Mouse (Mus musculus): Measurements from ENCODE around the gene Lama1. TPM values are rescaled to one million over a fixed set of nuclear protein-coding genes. Genes with fewer than 3 reads are reported as not detected.

Lama1 gene
- polyA plus RNA-seq, 1 experiment from 2014 or later, result 20.1 TPM

GRCm38 (mm10) chr17:67681084-67681483, 16.0 kb upstream of the Lama1 start:
- Histone ChIP-seq H3K9me3 (replicated peaks; ENCODE audit: low read length) (no peaks in the 10 kb centered on the region), H3K27ac (no peak overlapping the region), H3K4me1 (replicated peaks; ENCODE audit: insufficient read depth, low read length) (0 out of 2 replicates have a peak, but pooled peaks cover 9% of the 10 kb centered on the region), H3K36me3 (ENCODE audit: insufficient read depth, low read length) (no peaks in the 10 kb centered on the region), H3K4me3 (replicated peaks; ENCODE audit: low read depth, low read length) (no peak overlapping the region), H3K4me2 (ENCODE audit: low read length) (no peak overlapping the region), H3K27me3 (ENCODE audit: insufficient read depth, low read length) (no peaks in the 10 kb centered on the region), H3K9ac (ENCODE audit: low read depth, low read length) (no peak overlapping the region)
- no peak for TF ChIP-seq CTCF (IDR thresholded peaks at IDR 0.05; ENCODE audit: low read depth)
- ATAC-seq (replicated peaks; ENCODE audit: low FRiP score, low read depth), result no peak
- WGBS, result 56% methylated on average over 6 of the region's 6 CpGs
- DNase-seq (ENCODE audit: low spot score), result peak; percentile 15

- TF ChIP-seq CTCF (IDR thresholded peaks at IDR 0.05; ENCODE audit: low read depth), result no peak
- DNase-seq (ENCODE audit: low spot score) (peak; percentile 71), ATAC-seq (replicated peaks; ENCODE audit: low FRiP score, low read depth) (peak; percentile 62; the same call in 1 of the 2 replicates)
- 14% methylated on average over 14 of the region's 14 CpGs for WGBS
- Histone ChIP-seq H3K4me3 (replicated peaks; ENCODE audit: low read depth, low read length) (no peak overlapping the region), H3K9me3 (replicated peaks; ENCODE audit: low read length) (no peaks in the 10 kb centered on the region), H3K27ac (peak overlapping the region; percentile 67), H3K4me2 (ENCODE audit: low read length) (peak overlapping the region; percentile 38), H3K27me3 (ENCODE audit: insufficient read depth, low read length) (no peaks in the 10 kb centered on the region), H3K9ac (ENCODE audit: low read depth, low read length) (no peak overlapping the region), H3K36me3 (ENCODE audit: insufficient read depth, low read length) (no peaks in the 10 kb centered on the region), H3K4me1 (replicated peaks; ENCODE audit: insufficient read depth, low read length) (0 out of 2 replicates have a peak, but pooled peaks cover 15% of the 10 kb centered on the region)
Measured at GRCm38 (mm10) chr17:67685022-67685743, 11.9 kb upstream of the Lama1 start.

GRCm38 (mm10) chr17:67687505-67687904, 9.6 kb upstream of the Lama1 start:
- no peak overlapping the region for H3K27ac ChIP-seq
- 0 out of 2 replicates have a peak, but pooled peaks cover 15% of the 10 kb centered on the region for H3K4me1 ChIP-seq (replicated peaks; ENCODE audit: insufficient read depth, low read length)
- no peak for TF ChIP-seq CTCF (IDR thresholded peaks at IDR 0.05; ENCODE audit: low read depth)
- no peaks in the 10 kb centered on the region for H3K9me3 ChIP-seq (replicated peaks; ENCODE audit: low read length)
- no peak for ATAC-seq (replicated peaks; ENCODE audit: low FRiP score, low read depth)
- H3K9ac ChIP-seq (ENCODE audit: low read depth, low read length), result no peak overlapping the region
- no peaks in the 10 kb centered on the region for H3K27me3 ChIP-seq (ENCODE audit: insufficient read depth, low read length)
- no peak overlapping the region for H3K4me3 ChIP-seq (replicated peaks; ENCODE audit: low read depth, low read length)
- no peak overlapping the region for H3K4me2 ChIP-seq (ENCODE audit: low read length)
- no peaks in the 10 kb centered on the region for H3K36me3 ChIP-seq (ENCODE audit: insufficient read depth, low read length)
- DNase-seq (ENCODE audit: low spot score), result no peak
- 78% methylated on average over 6 of the region's 6 CpGs for WGBS

- 46% methylated on average over 4 of the region's 4 CpGs for WGBS
Measured at GRCm38 (mm10) chr17:67690689-67691088, 6.4 kb upstream of the Lama1 start.

DNA sequence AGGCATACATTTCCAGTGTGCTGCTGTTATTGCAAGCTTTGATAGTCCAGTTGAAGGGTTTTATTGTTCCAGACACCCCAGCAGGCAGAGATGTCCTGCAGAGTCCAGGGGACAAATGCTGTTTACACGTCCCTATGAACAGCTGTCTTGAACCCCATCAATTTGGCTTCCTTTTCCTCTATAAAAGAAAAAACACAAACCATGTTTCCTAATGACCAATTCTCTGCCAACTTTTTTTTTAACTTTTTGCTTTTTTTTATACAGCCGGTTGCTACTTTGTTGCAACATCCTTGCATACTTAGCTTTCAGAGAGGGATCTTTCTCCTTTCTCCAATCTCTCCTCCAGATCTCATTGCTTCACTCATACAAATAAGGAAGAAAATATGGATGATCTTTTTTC, 4.4 kb upstream of the Lama1 start:
- Histone ChIP-seq H3K4me3 (replicated peaks; ENCODE audit: low read depth, low read length) (no peak overlapping the region), H3K27me3 (ENCODE audit: insufficient read depth, low read length) (no peaks in the 10 kb centered on the region), H3K4me2 (ENCODE audit: low read length) (no peak overlapping the region), H3K27ac (no peak overlapping the region), H3K4me1 (replicated peaks; ENCODE audit: insufficient read depth, low read length) (peaks cover 1% of the 10 kb centered on the region; the same call in 1 of the 2 replicates), H3K36me3 (ENCODE audit: insufficient read depth, low read length) (no peaks in the 10 kb centered on the region), H3K9me3 (replicated peaks; ENCODE audit: low read length) (no peaks in the 10 kb centered on the region), H3K9ac (ENCODE audit: low read depth, low read length) (no peak overlapping the region)
- WGBS, result 64% methylated on average over 2 of the region's 2 CpGs
- ATAC-seq (replicated peaks; ENCODE audit: low FRiP score, low read depth) (no peak), DNase-seq (ENCODE audit: low spot score) (peak; percentile 50)
- TF ChIP-seq CTCF (IDR thresholded peaks at IDR 0.05; ENCODE audit: low read depth), result no peak

More at GRCm38 (mm10) chr17:67690689-67691088, 6.4 kb upstream of the Lama1 start:
- Histone ChIP-seq H3K27me3 (ENCODE audit: insufficient read depth, low read length) (no peaks in the 10 kb centered on the region), H3K9me3 (replicated peaks; ENCODE audit: low read length) (no peaks in the 10 kb centered on the region), H3K4me1 (replicated peaks; ENCODE audit: insufficient read depth, low read length) (0 out of 2 replicates have a peak, but pooled peaks cover 7% of the 10 kb centered on the region), H3K4me2 (ENCODE audit: low read length) (no peak overlapping the region), H3K36me3 (ENCODE audit: insufficient read depth, low read length) (no peaks in the 10 kb centered on the region), H3K27ac (no peak overlapping the region), H3K9ac (ENCODE audit: low read depth, low read length) (no peak overlapping the region), H3K4me3 (replicated peaks; ENCODE audit: low read depth, low read length) (no peak overlapping the region)
- TF ChIP-seq CTCF (IDR thresholded peaks at IDR 0.05; ENCODE audit: low read depth), result no peak
- DNase-seq (ENCODE audit: low spot score), result no peak
- ATAC-seq (replicated peaks; ENCODE audit: low FRiP score, low read depth), result no peak

DNA sequence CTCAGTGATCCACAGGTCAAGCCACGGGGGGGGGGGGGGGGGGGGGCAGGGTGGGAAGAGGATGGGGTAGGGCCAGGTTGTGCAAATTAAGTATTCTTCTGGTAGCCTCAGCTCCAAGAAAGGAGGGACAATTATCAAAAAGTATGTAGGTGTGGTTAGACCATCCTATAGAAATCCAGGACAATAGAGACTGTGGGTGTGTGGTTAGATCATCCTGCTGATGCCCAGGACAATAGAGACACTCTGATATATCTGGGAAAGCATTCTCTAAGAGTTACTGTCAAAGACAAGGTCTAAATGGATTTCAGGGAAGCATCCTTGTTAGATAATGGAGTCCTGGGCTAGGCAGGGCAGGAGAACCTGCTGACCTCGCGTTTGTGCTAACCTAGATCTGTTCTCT, 3.2 kb upstream of the Lama1 start:
- no peak for TF ChIP-seq CTCF (IDR thresholded peaks at IDR 0.05; ENCODE audit: low read depth)

More for the DNA sequence above, 3.2 kb upstream of the Lama1 start:
- Histone ChIP-seq H3K9ac (ENCODE audit: low read depth, low read length) (no peak overlapping the region), H3K4me2 (ENCODE audit: low read length) (no peak overlapping the region), H3K4me3 (replicated peaks; ENCODE audit: low read depth, low read length) (no peak overlapping the region), H3K27me3 (ENCODE audit: insufficient read depth, low read length) (no peaks in the 10 kb centered on the region), H3K27ac (no peak overlapping the region), H3K4me1 (replicated peaks; ENCODE audit: insufficient read depth, low read length) (peaks cover 10% of the 10 kb centered on the region; the same call in 1 of the 2 replicates), H3K9me3 (replicated peaks; ENCODE audit: low read length) (no peaks in the 10 kb centered on the region), H3K36me3 (ENCODE audit: insufficient read depth, low read length) (no peaks in the 10 kb centered on the region)
- 70% methylated on average over 3 of the region's 3 CpGs for WGBS
- ATAC-seq (replicated peaks; ENCODE audit: low FRiP score, low read depth) (no peak), DNase-seq (ENCODE audit: low spot score) (no peak)
